Mouse (Mus musculus): ENCODE measurements around the gene Arpc3.

DNA sequence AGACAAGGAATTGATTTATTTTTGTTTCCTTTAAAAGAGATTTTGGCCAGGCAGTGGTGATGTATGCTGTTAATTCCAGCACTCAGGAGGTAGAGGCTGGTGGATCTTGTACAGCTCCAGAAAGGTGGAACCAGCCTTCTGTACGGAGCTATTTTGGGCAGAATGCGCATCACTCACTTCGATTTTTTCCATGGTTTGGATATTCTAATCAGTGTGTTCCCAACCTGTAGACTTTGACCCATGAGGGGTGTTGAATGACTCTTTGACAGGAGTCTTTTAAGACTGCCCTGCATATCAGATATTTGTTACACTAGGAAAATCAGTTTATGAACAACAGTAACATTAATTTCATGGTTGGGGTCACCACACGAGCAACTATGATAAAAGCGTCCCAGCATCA, 59.6 kb downstream of the Arpc3 start:
- TF ChIP-seq CTCF (IDR thresholded peaks at IDR 0.05; ENCODE audit: extremely low read depth, insufficient read depth, insufficient read length, insufficient replicate concordance) (no peak), POLR2A (IDR thresholded peaks at IDR 0.05; ENCODE audit: low read depth, low read length) (no peak)
